Mouse (Mus musculus) CH12.LX (cell line): ENCODE results near the gene Ppip5k1. TPM values are rescaled to one million over a fixed set of nuclear protein-coding genes. Genes with fewer than 3 reads are reported as not detected.

Source experiments
- DNase-seq: peaks from one replicate; pipeline ENCODE4 v3.0.0-alpha.2; 2013; ENCODE audit errors: extremely low read depth
- H3K27ac ChIP-seq: 2 replicates; pipeline ENCODE4 v1.5.1; 2012; ENCODE audit warnings: low read depth, mild to moderate bottlenecking, control low read depth, moderate library complexity; ENCODE audit not compliant: insufficient read depth
- H3K27me3 ChIP-seq: replicated peaks from 2 replicates; pipeline ENCODE3; 2012; ENCODE audit warnings: inconsistent platforms
- H3K36me3 ChIP-seq, 2 experiments: replicated peaks in 1 of 2; 2 replicates each; pipeline versions ENCODE3 to v1.6.1; 2012; ENCODE audit warnings: inconsistent platforms in 1 of 2, low read length in 1 of 2, mild to moderate bottlenecking in 1 of 2, mixed read lengths in 1 of 2, moderate library complexity in 1 of 2; ENCODE audit not compliant: control insufficient read depth in 1 of 2, insufficient read depth in 1 of 2
- H3K4me1 ChIP-seq, 2 experiments: 2 replicates each; pipeline ENCODE4 v1.6.1; 2012; ENCODE audit warnings: inconsistent platforms in 1 of 2, moderate library complexity in 1 of 2; ENCODE audit not compliant: insufficient read depth in 2 of 2, control insufficient read depth in 1 of 2
- H3K4me2 ChIP-seq: 2 replicates; pipeline ENCODE4 v1.6.1; 2012; ENCODE audit warnings: low read depth, mild to moderate bottlenecking, control low read depth; ENCODE audit not compliant: poor library complexity, insufficient read depth, severe bottlenecking
- H3K4me3 ChIP-seq, 3 experiments: fragments of 150-350 bp in 1 of 3; sonication (generic) in 1 of 3; replicated peaks in 1 of 3; 2 replicates each; pipeline versions ENCODE3 to v1.5.1; 2011 to 2012; ENCODE audit warnings: low read depth in 2 of 3, low read length in 2 of 3, mild to moderate bottlenecking in 2 of 3, moderate library complexity in 2 of 3, control low read depth in 1 of 3, improper control_type of control experiment in 1 of 3, inconsistent platforms in 1 of 3, mixed read lengths in 1 of 3; ENCODE audit not compliant: poor library complexity in 1 of 3
- H3K79me2 ChIP-seq: replicated peaks from 2 replicates; pipeline ENCODE4 v1.6.1; 2012; ENCODE audit warnings: mild to moderate bottlenecking, moderate library complexity; ENCODE audit not compliant: control insufficient read depth, poor library complexity, insufficient read depth, severe bottlenecking; ENCODE audit errors: extremely low read depth
- H3K9ac ChIP-seq: 2 replicates; pipeline ENCODE4 v1.6.1; 2012; ENCODE audit warnings: low read depth, mild to moderate bottlenecking, control low read depth, moderate library complexity; ENCODE audit not compliant: insufficient read depth
- H3K9me3 ChIP-seq: replicated peaks from 2 replicates; pipeline ENCODE3; 2012; ENCODE audit warnings: low read length, inconsistent platforms, mixed read lengths
- POLR2A ChIP-seq: IDR thresholded peaks from 2 replicates; pipeline ENCODE4 v1.6.1; 2011; ENCODE audit warnings: low read depth, mild to moderate bottlenecking, improper control_type of control experiment, low read length
- dilution Hi-C: fragments of 300-500 bp; cut with MboI; formaldehyde crosslinking; loops from 2 replicates; pipeline ENCODE4 v1.14.3; 2020; ENCODE audit warnings: low sequenced_read_pairs; ENCODE audit not compliant: extremely low pct_unique_long_range_greater_than_20kb, extremely low pct_ligation_motif_present
- in situ Hi-C: fragments of 300-500 bp; cut with MboI; formaldehyde crosslinking; loops from 3 replicates; pipeline ENCODE4 v1.14.3; 2019; ENCODE audit warnings: low sequenced_read_pairs, low pct_ligation_motif_present, low pct_unique_long_range_greater_than_20kb, mixed read lengths
- polyA plus RNA-seq: library from polyadenylated mRNA; unstranded; fragments of >175 nt; gene quantifications from 2 replicates; pipeline ENCODE4 v1.2.1, GENCODE M21; 2012; ENCODE audit warnings: low read depth; ENCODE audit not compliant: insufficient read length
- total RNA-seq, 2 experiments: library from RNA; depleted of rRNA; stranded (reverse); fragments of 300-350 nt in 1 of 2; fragments of >200 nt in 1 of 2; gene quantifications; 2 replicates each; pipeline ENCODE4 v1.2.3; 2012 to 2014

The Ppip5k1 gene
- total and polyA plus RNA-seq, 3 experiments: 4.6 to 11.9 (median 10.4) TPM

DNA sequence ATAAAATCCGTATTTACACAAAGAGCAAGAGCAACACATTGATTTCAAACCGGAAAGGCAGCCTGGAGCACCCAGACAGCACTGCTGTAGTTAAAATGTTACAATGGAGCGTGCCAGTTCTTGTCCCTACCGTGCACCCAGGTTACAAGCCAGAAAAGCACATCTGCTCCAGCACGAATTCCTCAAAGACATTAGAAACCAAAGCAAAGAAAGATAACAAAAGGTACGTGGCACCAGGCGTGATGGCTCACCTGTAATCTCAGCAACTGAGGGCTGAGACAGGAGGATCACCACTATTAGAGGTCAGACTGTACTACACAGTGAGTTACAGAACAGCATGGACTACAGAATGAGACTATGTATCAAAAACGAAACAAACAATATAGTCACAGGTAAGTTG is 86.8 kb downstream of the Ppip5k1 start:
- DNase-seq: no peak
- Histone ChIP-seq H3K4me2 (no peak overlapping the region), H3K9me3 (no peaks in the 10 kb centered on the region), H3K27me3 (no peaks in the 10 kb centered on the region), H3K9ac (no peak overlapping the region), H3K36me3 (peaks cover 40 to 56% of the 10 kb centered on the region in 2 experiments), H3K79me2 (peaks cover 19% of the 10 kb centered on the region), H3K27ac (no peak overlapping the region), H3K4me1 (peaks cover 3 to 33% of the 10 kb centered on the region in 2 experiments; a peak in 3 of 4 replicates), H3K4me3 (no peak overlapping the region)
- dilution Hi-C loops: no loop called here
- no peak for TF ChIP-seq POLR2A
- TF ChIP-seq, all 38 proteins: peak for 0
- in situ Hi-C loops: no loop called here

Other genes with a start within 250 kb of the Ppip5k1 start
- not detected in 2 replicates for gene Tgm7, start 245.6 kb downstream of the Ppip5k1 start, total RNA-seq (2012; rRNA removed)
- gene Tgm7, start 245.6 kb downstream of the Ppip5k1 start, total RNA-seq (2014; rRNA removed): not detected in 2 replicates
- not detected in 2 replicates for gene Tgm7, start 245.6 kb downstream of the Ppip5k1 start, polyA plus RNA-seq
- 7.3 and 8.1 TPM in 2 replicates for gene Adal, start 215.0 kb downstream of the Ppip5k1 start, total RNA-seq (2012; rRNA removed)
- 12.5 and 12.8 TPM in 2 replicates for gene Adal, start 215.0 kb downstream of the Ppip5k1 start, total RNA-seq (2014; rRNA removed)
- gene Adal, start 215.0 kb downstream of the Ppip5k1 start, polyA plus RNA-seq: 10.0 and 10.4 TPM in 2 replicates
- gene Lcmt2, start 214.7 kb downstream of the Ppip5k1 start, total RNA-seq (2012; rRNA removed): 9.3 and 10.6 TPM in 2 replicates
- gene Lcmt2, start 214.7 kb downstream of the Ppip5k1 start, total RNA-seq (2014; rRNA removed): 5.7 and 6.4 TPM in 2 replicates
- 11.7 and 12.3 TPM in 2 replicates for gene Lcmt2, start 214.7 kb downstream of the Ppip5k1 start, polyA plus RNA-seq
- 27.8 and 29.1 TPM in 2 replicates for gene Tubgcp4, start 184.7 kb downstream of the Ppip5k1 start, total RNA-seq (2012; rRNA removed)
- gene Tubgcp4, start 184.7 kb downstream of the Ppip5k1 start, total RNA-seq (2014; rRNA removed): 31.0 and 35.1 TPM in 2 replicates
- gene Tubgcp4, start 184.7 kb downstream of the Ppip5k1 start, polyA plus RNA-seq: 32.5 and 34.1 TPM in 2 replicates
- 6.8 and 7.4 TPM in 2 replicates for gene Zscan29, start 184.3 kb downstream of the Ppip5k1 start, total RNA-seq (2012; rRNA removed)
- 4.9 and 5.4 TPM in 2 replicates for gene Zscan29, start 184.3 kb downstream of the Ppip5k1 start, total RNA-seq (2014; rRNA removed)
- gene Zscan29, start 184.3 kb downstream of the Ppip5k1 start, polyA plus RNA-seq: 7.0 and 7.3 TPM in 2 replicates
- 41.7 and 55.2 TPM in 2 replicates for gene Trp53bp1, start 84.0 kb downstream of the Ppip5k1 start, total RNA-seq (2012; rRNA removed)
- 30.1 and 38.0 TPM in 2 replicates for gene Trp53bp1, start 84.0 kb downstream of the Ppip5k1 start, total RNA-seq (2014; rRNA removed)
- 68.7 and 77.6 TPM in 2 replicates for gene Trp53bp1, start 84.0 kb downstream of the Ppip5k1 start, polyA plus RNA-seq
- gene Map1a, start 65.8 kb downstream of the Ppip5k1 start, total RNA-seq (2012; rRNA removed): 0.38 and 0.92 TPM in 2 replicates
- gene Map1a, start 65.8 kb downstream of the Ppip5k1 start, total RNA-seq (2014; rRNA removed): 0.11 and 0.16 TPM in 2 replicates
- gene Map1a, start 65.8 kb downstream of the Ppip5k1 start, polyA plus RNA-seq: 7.2 and 7.3 TPM in 2 replicates
- gene Ckmt1, start 2.3 kb upstream of the Ppip5k1 start, total RNA-seq (2012; rRNA removed): 3.8 and 3.9 TPM in 2 replicates
- gene Ckmt1, start 2.3 kb upstream of the Ppip5k1 start, total RNA-seq (2014; rRNA removed): 0.43 TPM in 1 of 2 replicates, not detected in the other
- 2.6 and 5.1 TPM in 2 replicates for gene Ckmt1, start 2.3 kb upstream of the Ppip5k1 start, polyA plus RNA-seq
- 4.8 and 6.3 TPM in 2 replicates for gene Strc, start 31.8 kb upstream of the Ppip5k1 start, total RNA-seq (2012; rRNA removed)
- gene Strc, start 31.8 kb upstream of the Ppip5k1 start, total RNA-seq (2014; rRNA removed): 1.6 and 2.0 TPM in 2 replicates
- gene Strc, start 31.8 kb upstream of the Ppip5k1 start, polyA plus RNA-seq: 6.2 and 9.2 TPM in 2 replicates
- gene Pdia3, start 58.4 kb upstream of the Ppip5k1 start, total RNA-seq (2012; rRNA removed): 54.5 and 86.7 TPM in 2 replicates
- 169 and 184 TPM in 2 replicates for gene Pdia3, start 58.4 kb upstream of the Ppip5k1 start, total RNA-seq (2014; rRNA removed)
- 356 and 406 TPM in 2 replicates for gene Pdia3, start 58.4 kb upstream of the Ppip5k1 start, polyA plus RNA-seq
- 0.89 and 1.5 TPM in 2 replicates for gene Catsper2, start 58.4 kb upstream of the Ppip5k1 start, total RNA-seq (2012; rRNA removed)
- gene Catsper2, start 58.4 kb upstream of the Ppip5k1 start, total RNA-seq (2014; rRNA removed): 1.2 and 2.2 TPM in 2 replicates
- 1.8 TPM in 2 replicates for gene Catsper2, start 58.4 kb upstream of the Ppip5k1 start, polyA plus RNA-seq
- 0.38 and 1.4 TPM in 2 replicates for gene Ell3, start 88.9 kb upstream of the Ppip5k1 start, total RNA-seq (2012; rRNA removed)
- 2.1 and 2.3 TPM in 2 replicates for gene Ell3, start 88.9 kb upstream of the Ppip5k1 start, total RNA-seq (2014; rRNA removed)
- 1.0 and 1.5 TPM in 2 replicates for gene Ell3, start 88.9 kb upstream of the Ppip5k1 start, polyA plus RNA-seq
- gene Serf2, start 93.8 kb upstream of the Ppip5k1 start, total RNA-seq (2012; rRNA removed): 164 and 189 TPM in 2 replicates
- gene Serf2, start 93.8 kb upstream of the Ppip5k1 start, total RNA-seq (2014; rRNA removed): 116 TPM in 2 replicates
- 222 and 255 TPM in 2 replicates for gene Serf2, start 93.8 kb upstream of the Ppip5k1 start, polyA plus RNA-seq
- gene Hypk, start 97.9 kb upstream of the Ppip5k1 start, total RNA-seq (2012; rRNA removed): 15.4 and 23.2 TPM in 2 replicates
- gene Hypk, start 97.9 kb upstream of the Ppip5k1 start, total RNA-seq (2014; rRNA removed): 11.7 and 13.3 TPM in 2 replicates
- gene Hypk, start 97.9 kb upstream of the Ppip5k1 start, polyA plus RNA-seq: 119 and 174 TPM in 2 replicates
- 0.89 and 1.0 TPM in 2 replicates for gene Serinc4, start 101.4 kb upstream of the Ppip5k1 start, total RNA-seq (2012; rRNA removed)
- gene Serinc4, start 101.4 kb upstream of the Ppip5k1 start, total RNA-seq (2014; rRNA removed): 0.17 TPM in 1 of 2 replicates, not detected in the other
- gene Serinc4, start 101.4 kb upstream of the Ppip5k1 start, polyA plus RNA-seq: 0.29 and 1.2 TPM in 2 replicates
- gene Mfap1b, start 118.7 kb upstream of the Ppip5k1 start, total RNA-seq (2012; rRNA removed): 15.6 and 17.3 TPM in 2 replicates
- 24.3 TPM in 2 replicates for gene Mfap1b, start 118.7 kb upstream of the Ppip5k1 start, total RNA-seq (2014; rRNA removed)
- gene Mfap1b, start 118.7 kb upstream of the Ppip5k1 start, polyA plus RNA-seq: 29.7 and 33.2 TPM in 2 replicates
- gene Mfap1a, start 151.3 kb upstream of the Ppip5k1 start, total RNA-seq (2012; rRNA removed): 14.0 and 16.8 TPM in 2 replicates
- 13.5 and 13.7 TPM in 2 replicates for gene Mfap1a, start 151.3 kb upstream of the Ppip5k1 start, total RNA-seq (2014; rRNA removed)
- gene Mfap1a, start 151.3 kb upstream of the Ppip5k1 start, polyA plus RNA-seq: 23.7 and 27.3 TPM in 2 replicates
- 17.4 and 20.6 TPM in 2 replicates for gene Wdr76, start 151.3 kb upstream of the Ppip5k1 start, total RNA-seq (2012; rRNA removed)
- gene Wdr76, start 151.3 kb upstream of the Ppip5k1 start, total RNA-seq (2014; rRNA removed): 28.6 and 29.9 TPM in 2 replicates
- gene Wdr76, start 151.3 kb upstream of the Ppip5k1 start, polyA plus RNA-seq: 22.7 and 26.9 TPM in 2 replicates